Mouse (Mus musculus): ENCODE data around the gene Foxn3. TPM values are rescaled to one million over a fixed set of nuclear protein-coding genes. Genes with fewer than 3 reads are reported as not detected.
A peak's percentile ranks its signal among the peaks of the same experiment; 100 is the strongest.

Gene Foxn3
- polyA plus RNA-seq, 1 experiment from 2014 or later, result 15.7 TPM

- no peak for ATAC-seq
- TF ChIP-seq CTCF (IDR thresholded peaks at IDR 0.05), result no peak
- no peak for DNase-seq (ENCODE audit: low read depth, low spot score)
- CTCF ChIA-PET, result interaction anchor here (1.0 kb wide), 1 partner anchor 20 kb away, joined by 3 read pairs; no protein-coding TSS in a partner anchor
- in situ Hi-C loops (cut with MboI; ENCODE audit: low pct_unique_long_range_greater_than_20kb), result no loop called here
- POLR2A ChIA-PET, result no interaction called here
- H3K27me3 ChIP-seq, result no peaks in the 10 kb centered on the region
Observed at GRCm38 (mm10) chr12:99221087-99221846, 342.1 kb downstream of the Foxn3 start.

- ATAC-seq, result no peak
- no peaks in the 10 kb centered on the region for H3K27me3 ChIP-seq
- no peak for TF ChIP-seq CTCF (IDR thresholded peaks at IDR 0.05)
- CTCF ChIA-PET, result interaction anchor here (1.0 kb wide), 1 partner anchor 19 kb away, joined by 3 read pairs; no protein-coding TSS in a partner anchor
- no peak for DNase-seq (ENCODE audit: low read depth, low spot score)
- in situ Hi-C loops (cut with MboI; ENCODE audit: low pct_unique_long_range_greater_than_20kb), result no loop called here
- POLR2A ChIA-PET, result interaction anchor here (0.5 kb wide), 1 partner anchor 31 kb away, joined by 3 read pairs; no protein-coding TSS in a partner anchor
Observed at GRCm38 (mm10) chr12:99220333-99220732, 343.0 kb downstream of the Foxn3 start.

GRCm38 (mm10) chr12:99219812-99220211, 343.6 kb downstream of the Foxn3 start:
- no peak for TF ChIP-seq CTCF (IDR thresholded peaks at IDR 0.05)
- no peaks in the 10 kb centered on the region for H3K27me3 ChIP-seq
- ATAC-seq (no peak), DNase-seq (ENCODE audit: low read depth, low spot score) (no peak)
- POLR2A ChIA-PET, result interaction anchor here (0.5 kb wide), 1 partner anchor 30 kb away, joined by 3 read pairs; no protein-coding TSS in a partner anchor
- CTCF ChIA-PET, result no interaction called here
- in situ Hi-C loops (cut with MboI; ENCODE audit: low pct_unique_long_range_greater_than_20kb), result no loop called here

- DNase-seq (ENCODE audit: low read depth, low spot score) (no peak), ATAC-seq (no peak)
- no peak for TF ChIP-seq CTCF (IDR thresholded peaks at IDR 0.05)
- CTCF ChIA-PET, result interaction anchor here (0.9 kb wide), 1 partner anchor 138 kb away, joined by 3 read pairs; no protein-coding TSS in a partner anchor
- no peaks in the 10 kb centered on the region for H3K27me3 ChIP-seq
- in situ Hi-C loops (cut with MboI; ENCODE audit: low pct_unique_long_range_greater_than_20kb), result no loop called here
- POLR2A ChIA-PET, result no interaction called here
Observed at GRCm38 (mm10) chr12:99217145-99217698, 346.2 kb downstream of the Foxn3 start.

GRCm38 (mm10) chr12:99216341-99216761, 347.0 kb downstream of the Foxn3 start:
- ATAC-seq (no peak), DNase-seq (ENCODE audit: low read depth, low spot score) (no peak)
- no peaks in the 10 kb centered on the region for H3K27me3 ChIP-seq
- in situ Hi-C loops (cut with MboI; ENCODE audit: low pct_unique_long_range_greater_than_20kb), result no loop called here
- ChIA-PET POLR2A (no interaction called here), CTCF (no interaction called here)
- no peak for TF ChIP-seq CTCF (IDR thresholded peaks at IDR 0.05)

- no peak for TF ChIP-seq CTCF (IDR thresholded peaks at IDR 0.05)
- ChIA-PET POLR2A (no interaction called here), CTCF (no interaction called here)
- ATAC-seq (peak; percentile 16), DNase-seq (ENCODE audit: low read depth, low spot score) (no peak)
- in situ Hi-C loops (cut with MboI; ENCODE audit: low pct_unique_long_range_greater_than_20kb), result no loop called here
- no peaks in the 10 kb centered on the region for H3K27me3 ChIP-seq
Observed at GRCm38 (mm10) chr12:99215521-99216255, 347.7 kb downstream of the Foxn3 start.

GRCm38 (mm10) chr12:99214098-99214497, 349.3 kb downstream of the Foxn3 start:
- ChIA-PET CTCF (no interaction called here), POLR2A (no interaction called here)
- DNase-seq (ENCODE audit: low read depth, low spot score) (no peak), ATAC-seq (no peak)
- no peaks in the 10 kb centered on the region for H3K27me3 ChIP-seq
- in situ Hi-C loops (cut with MboI; ENCODE audit: low pct_unique_long_range_greater_than_20kb), result no loop called here
- no peak for TF ChIP-seq CTCF (IDR thresholded peaks at IDR 0.05)

GRCm38 (mm10) chr12:99213218-99213617, 350.2 kb downstream of the Foxn3 start:
- no peak for TF ChIP-seq CTCF (IDR thresholded peaks at IDR 0.05)
- no peak for ATAC-seq
- CTCF ChIA-PET, result no interaction called here
- no peaks in the 10 kb centered on the region for H3K27me3 ChIP-seq
- POLR2A ChIA-PET, result no interaction called here
- in situ Hi-C loops (cut with MboI; ENCODE audit: low pct_unique_long_range_greater_than_20kb), result no loop called here
- DNase-seq (ENCODE audit: low read depth, low spot score), result no peak

- DNase-seq (ENCODE audit: low read depth, low spot score), result no peak
- in situ Hi-C loops (cut with MboI; ENCODE audit: low pct_unique_long_range_greater_than_20kb), result no loop called here
- TF ChIP-seq CTCF (IDR thresholded peaks at IDR 0.05), result no peak
Observed at GRCm38 (mm10) chr12:99209801-99210200, 353.6 kb downstream of the Foxn3 start.

GRCm38 (mm10) chr12:99208251-99208650, 355.1 kb downstream of the Foxn3 start:
- CTCF ChIA-PET, result interaction anchor here (1.0 kb wide), 1 partner anchor 8 kb away, joined by 4 read pairs; no protein-coding TSS in a partner anchor
- POLR2A ChIA-PET, result no interaction called here
- ATAC-seq (no peak), DNase-seq (ENCODE audit: low read depth, low spot score) (no peak)
- no peaks in the 10 kb centered on the region for H3K27me3 ChIP-seq
- in situ Hi-C loops (cut with MboI; ENCODE audit: low pct_unique_long_range_greater_than_20kb), result no loop called here
- TF ChIP-seq CTCF (IDR thresholded peaks at IDR 0.05), result no peak

More at GRCm38 (mm10) chr12:99209801-99210200, 353.6 kb downstream of the Foxn3 start:
- ChIA-PET CTCF (no interaction called here), POLR2A (interaction anchor here (0.6 kb wide), 1 partner anchor 860 kb away, joined by 3 read pairs; no protein-coding TSS in a partner anchor)
- no peaks in the 10 kb centered on the region for H3K27me3 ChIP-seq
- no peak for ATAC-seq
